Mouse (Mus musculus) heart, embryonic 10.5 days (tissue): ENCODE measurements around the gene Chrna9. TPM values are rescaled to one million over a fixed set of nuclear protein-coding genes. Genes with fewer than 3 reads are reported as not detected.

Experiments
- DNase-seq: peaks from one replicate; pipeline ENCODE4 v3.0.0-alpha.2; 2017; ENCODE audit warnings: low spot score
- H3K27ac ChIP-seq: fragments of 300-500 bp; sonication (generic); 2 replicates; pipeline ENCODE4 v1.5.1; 2016; ENCODE audit warnings: mild to moderate bottlenecking
- H3K27me3 ChIP-seq: fragments of 300-500 bp; sonication (generic); 2 replicates; pipeline ENCODE4 v1.6.1; 2016; ENCODE audit warnings: mild to moderate bottlenecking; ENCODE audit not compliant: poor library complexity, insufficient read depth, severe bottlenecking
- H3K36me3 ChIP-seq: fragments of 300-500 bp; sonication (generic); 2 replicates; pipeline ENCODE4 v1.6.1; 2016; ENCODE audit warnings: mild to moderate bottlenecking, moderate library complexity
- H3K4me1 ChIP-seq: fragments of 300-500 bp; sonication (generic); 2 replicates; pipeline ENCODE4 v1.6.1; 2016; ENCODE audit warnings: mild to moderate bottlenecking
- H3K4me3 ChIP-seq: fragments of 300-500 bp; sonication (generic); 2 replicates; pipeline ENCODE4 v1.5.1; 2016; ENCODE audit warnings: mild to moderate bottlenecking, moderate library complexity
- H3K9me3 ChIP-seq: fragments of 300-500 bp; sonication (generic); 2 replicates; pipeline ENCODE4 v1.6.1; 2016; ENCODE audit warnings: mild to moderate bottlenecking, moderate library complexity
- WGBS: fragments of 180-500 bp; shearing (Covaris S2); methylation state at CpG from one replicate; pipeline ENCODE4 v1.1.7; 2016; 5-methylcytosine and 5-hydroxymethylcytosine counted together
- polyA plus RNA-seq: library from polyadenylated mRNA; unstranded; fragments of >200 nt; fragmentation: Nextera tagmentation; extraction: Ambion mirVana; gene quantifications from 2 replicates; pipeline ENCODE4 v1.2.1, GENCODE M21; 2016

The Chrna9 gene
- polyA plus RNA-seq, 1 experiment from 2014 or later = 0.09 TPM

GRCm38 (mm10) chr5:65951513-65951909, 16.8 kb downstream of the Chrna9 start:
- Histone ChIP-seq H3K4me1 (peaks cover 19% of the 10 kb centered on the region), H3K9me3 (no peaks in the 10 kb centered on the region), H3K27ac (no peak overlapping the region), H3K4me3 (no peak overlapping the region), H3K36me3 (no peaks in the 10 kb centered on the region), H3K27me3 (no peaks in the 10 kb centered on the region)
- 66% methylated on average over 4 of the region's 4 CpGs for WGBS
- no peak for DNase-seq

DNA sequence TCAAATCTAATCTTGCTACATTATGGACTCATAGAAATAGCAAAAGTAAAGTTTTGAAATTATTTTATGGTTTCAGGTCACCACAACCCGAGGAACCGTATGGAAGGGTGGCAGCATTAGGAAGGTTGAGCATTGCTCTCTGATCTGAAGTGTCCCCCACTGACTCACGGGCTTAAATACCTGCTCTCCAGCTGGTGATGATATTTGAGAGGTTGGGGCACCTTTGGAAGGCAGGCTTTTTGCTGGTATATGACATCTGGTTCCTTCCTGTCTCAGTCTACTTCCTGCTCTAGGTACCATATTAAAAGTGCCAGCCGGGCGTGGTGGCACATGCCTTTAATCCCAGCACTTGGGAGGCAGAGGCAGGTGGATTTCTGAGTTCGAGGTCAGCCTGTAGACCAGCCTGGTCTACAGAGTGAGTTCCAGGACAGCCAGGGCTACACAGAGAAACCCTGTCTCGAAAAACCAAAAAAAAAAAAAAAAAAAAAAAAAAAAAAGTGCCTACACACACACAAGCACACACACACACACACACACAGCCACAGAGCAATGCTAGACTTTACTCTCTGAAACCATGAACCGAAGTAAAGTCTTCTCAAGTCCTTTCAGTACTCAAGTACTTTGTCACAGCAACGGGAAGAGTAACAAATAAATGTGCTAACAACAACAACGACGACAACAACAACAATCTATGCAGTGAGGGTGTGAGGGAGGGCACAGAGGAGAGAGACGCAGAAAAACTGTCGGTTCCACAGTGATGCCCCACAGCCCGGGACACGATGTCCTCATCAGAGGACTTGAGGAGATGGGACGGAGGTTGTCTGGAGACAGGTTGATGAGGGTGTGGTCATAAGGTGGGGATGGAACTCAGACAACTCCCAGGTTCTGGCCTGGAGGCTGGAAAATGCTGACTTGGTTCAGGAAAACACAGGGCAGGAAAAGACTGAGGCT, 19.7 kb downstream of the Chrna9 start:
- Histone ChIP-seq H3K27me3 (no peaks in the 10 kb centered on the region), H3K4me1 (peaks cover 19% of the 10 kb centered on the region), H3K27ac (peak overlapping the region; percentile 59), H3K4me3 (peak overlapping the region; percentile 55; the same call in 1 of the 2 replicates), H3K9me3 (no peaks in the 10 kb centered on the region), H3K36me3 (no peaks in the 10 kb centered on the region)
- no peak for DNase-seq
- whole genome bisulfite sequencing = 82% methylated on average over 16 of the region's 16 CpGs

DNA sequence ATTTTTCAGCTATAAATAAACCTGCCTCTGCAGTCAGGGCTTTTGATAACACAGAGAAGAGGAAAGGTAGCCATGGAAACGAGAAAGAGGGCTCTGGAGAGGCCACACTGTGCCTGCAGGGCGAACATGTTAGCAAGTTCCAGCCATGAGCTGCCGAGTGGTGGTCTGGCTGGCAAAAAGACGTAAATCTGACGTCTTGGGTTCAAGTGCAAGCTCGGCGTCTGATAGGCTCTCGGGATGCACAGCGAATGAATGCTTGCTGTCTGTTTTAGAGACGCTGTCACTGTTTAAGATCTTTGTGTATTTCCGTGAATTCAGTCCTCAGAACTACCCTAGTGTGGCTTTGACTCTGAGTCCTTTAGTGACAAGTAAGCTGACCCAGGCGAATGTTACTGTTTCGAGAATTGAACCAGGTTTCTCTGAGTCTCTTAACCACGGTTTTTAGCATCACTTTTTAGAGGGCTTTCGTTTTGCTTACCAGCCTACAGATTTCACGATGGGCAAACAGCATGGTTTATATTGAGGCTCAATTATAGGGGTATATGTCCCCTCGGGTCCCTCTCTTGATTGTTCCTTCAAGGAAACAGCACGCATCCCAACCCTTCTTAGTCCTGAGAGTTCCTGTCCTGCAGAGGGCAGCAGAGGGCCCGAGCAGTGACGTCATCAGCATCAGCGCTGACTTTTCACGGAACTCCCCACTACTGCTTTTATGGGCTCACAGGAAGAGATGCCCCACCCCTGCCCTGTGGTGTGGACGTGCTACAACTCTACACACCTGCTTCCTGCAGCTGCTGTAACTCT, 20.8 kb downstream of the Chrna9 start:
- Histone ChIP-seq H3K4me1 (peaks cover 15% of the 10 kb centered on the region), H3K27ac (peak overlapping the region; percentile 88), H3K27me3 (no peaks in the 10 kb centered on the region), H3K36me3 (no peaks in the 10 kb centered on the region), H3K9me3 (no peaks in the 10 kb centered on the region), H3K4me3 (peak overlapping the region; percentile 55)
- peak; percentile 88 for DNase-seq
- WGBS = 32% methylated on average over 23 of the region's 23 CpGs

GRCm38 (mm10) chr5:65956144-65957008, 21.7 kb downstream of the Chrna9 start:
- H3K4me1 ChIP-seq = peaks cover 13% of the 10 kb centered on the region
- H3K4me3 ChIP-seq = peak overlapping the region; percentile 55
- H3K36me3 ChIP-seq = no peaks in the 10 kb centered on the region
- H3K9me3 ChIP-seq = no peaks in the 10 kb centered on the region
- H3K27ac ChIP-seq = peak overlapping the region; percentile 88
- no peak for DNase-seq
- H3K27me3 ChIP-seq = no peaks in the 10 kb centered on the region
- WGBS = 79% methylated on average over 9 of the region's 9 CpGs

GRCm38 (mm10) chr5:65958597-65958996, 23.9 kb downstream of the Chrna9 start:
- WGBS = 6% methylated on average over 4 of the region's 4 CpGs
- peak; percentile 38 for DNase-seq
- Histone ChIP-seq H3K4me1 (peaks cover 13% of the 10 kb centered on the region), H3K27ac (no peak overlapping the region), H3K36me3 (no peaks in the 10 kb centered on the region), H3K27me3 (no peaks in the 10 kb centered on the region), H3K4me3 (no peak overlapping the region), H3K9me3 (no peaks in the 10 kb centered on the region)

GRCm38 (mm10) chr5:65959893-65960596, 25.3 kb downstream of the Chrna9 start:
- Histone ChIP-seq H3K4me3 (no peak overlapping the region), H3K27ac (no peak overlapping the region), H3K9me3 (no peaks in the 10 kb centered on the region), H3K27me3 (no peaks in the 10 kb centered on the region), H3K4me1 (peaks cover 8% of the 10 kb centered on the region), H3K36me3 (no peaks in the 10 kb centered on the region)
- DNase-seq = peak; percentile 56
- 71% methylated on average over 5 of the region's 5 CpGs for WGBS

DNA sequence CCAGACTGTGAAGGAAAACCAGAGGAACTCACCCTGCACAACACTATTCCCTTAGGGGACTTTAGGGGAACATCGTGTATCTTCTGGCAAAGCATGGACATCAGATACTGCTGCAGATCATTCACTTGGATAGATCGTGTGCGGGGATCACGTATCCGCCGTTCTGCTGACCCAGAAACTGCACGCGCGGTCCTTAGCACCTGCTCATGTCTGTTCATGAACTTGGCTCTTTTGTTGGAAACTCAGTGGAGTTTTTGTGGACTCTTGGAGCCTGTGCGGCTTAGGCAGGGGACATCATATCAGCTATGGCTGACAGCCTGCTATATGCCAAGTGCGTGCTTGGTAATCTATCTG, 25.9 kb downstream of the Chrna9 start:
- peak; percentile 70 for DNase-seq
- Histone ChIP-seq H3K36me3 (no peaks in the 10 kb centered on the region), H3K4me3 (no peak overlapping the region), H3K27me3 (no peaks in the 10 kb centered on the region), H3K27ac (no peak overlapping the region), H3K4me1 (0 out of 2 replicates have a peak, but pooled peaks cover 3% of the 10 kb centered on the region), H3K9me3 (no peaks in the 10 kb centered on the region)
- WGBS = 84% methylated on average over 11 of the region's 11 CpGs

GRCm38 (mm10) chr5:65963291-65963690, 28.6 kb downstream of the Chrna9 start:
- no peaks in the 10 kb centered on the region for H3K9me3 ChIP-seq
- no peaks in the 10 kb centered on the region for H3K4me1 ChIP-seq
- H3K27ac ChIP-seq = no peak overlapping the region
- H3K4me3 ChIP-seq = no peak overlapping the region
- peaks cover 8% of the 10 kb centered on the region; the same call in 1 of the 2 replicates for H3K27me3 ChIP-seq
- DNase-seq = no peak
- 85% methylated on average over 5 of the region's 5 CpGs for WGBS
- no peaks in the 10 kb centered on the region for H3K36me3 ChIP-seq

DNA sequence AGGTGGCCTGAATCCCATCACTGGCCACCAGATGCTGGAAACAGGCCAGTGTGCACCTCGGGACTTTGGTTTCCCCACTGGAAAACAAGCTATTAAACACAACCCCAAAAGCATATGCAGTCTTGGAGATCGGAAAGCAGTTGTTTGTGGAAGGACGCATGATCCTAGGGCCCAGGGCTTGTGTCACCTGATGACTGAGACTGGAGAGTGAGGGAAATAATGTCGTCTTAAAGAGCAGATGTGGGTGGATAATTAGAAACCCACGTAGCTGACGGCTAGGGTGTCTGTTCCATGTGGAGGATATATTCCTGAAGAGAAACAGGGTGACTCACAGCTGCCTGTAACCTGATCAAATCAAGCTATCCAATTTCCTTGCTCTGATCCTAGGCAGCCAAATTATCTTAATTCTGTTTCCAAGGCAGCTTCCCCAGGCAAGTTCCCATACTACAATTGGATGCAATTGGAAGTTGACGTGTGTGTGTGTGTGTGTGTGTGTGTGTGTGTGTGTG, 31.1 kb downstream of the Chrna9 start:
- no peaks in the 10 kb centered on the region for H3K4me1 ChIP-seq
- no peaks in the 10 kb centered on the region for H3K9me3 ChIP-seq
- H3K27ac ChIP-seq = no peak overlapping the region
- WGBS = 61% methylated on average over 7 of the region's 7 CpGs
- H3K36me3 ChIP-seq = no peaks in the 10 kb centered on the region
- no peak for DNase-seq
- no peak overlapping the region for H3K4me3 ChIP-seq
- peaks cover 8% of the 10 kb centered on the region; the same call in 1 of the 2 replicates for H3K27me3 ChIP-seq

DNA sequence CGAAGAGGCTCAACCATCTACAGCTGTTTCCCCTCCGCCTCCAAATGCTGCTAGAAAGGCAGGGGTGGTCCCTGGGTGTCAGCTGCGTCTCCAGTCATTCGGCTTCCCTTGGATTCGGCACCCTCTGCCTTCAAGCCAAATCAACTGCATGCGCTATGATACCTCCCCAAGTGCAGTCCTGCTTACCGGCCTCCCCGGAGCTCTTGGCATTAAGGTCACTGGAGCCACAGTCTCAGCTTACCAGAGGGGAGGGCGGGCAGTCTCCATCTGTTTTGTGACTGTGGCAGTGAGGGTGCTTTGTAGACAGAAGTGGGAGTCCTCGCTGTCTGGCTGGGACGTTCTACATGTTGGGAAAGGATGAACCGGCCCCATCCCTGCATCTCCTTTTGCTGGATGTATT, 32.4 kb downstream of the Chrna9 start:
- no peaks in the 10 kb centered on the region for H3K9me3 ChIP-seq
- no peak overlapping the region for H3K4me3 ChIP-seq
- 45% methylated on average over 12 of the region's 12 CpGs for WGBS
- no peak for DNase-seq
- H3K27ac ChIP-seq = no peak overlapping the region
- peaks cover 8% of the 10 kb centered on the region; the same call in 1 of the 2 replicates for H3K27me3 ChIP-seq
- H3K4me1 ChIP-seq = no peaks in the 10 kb centered on the region
- no peaks in the 10 kb centered on the region for H3K36me3 ChIP-seq

DNA sequence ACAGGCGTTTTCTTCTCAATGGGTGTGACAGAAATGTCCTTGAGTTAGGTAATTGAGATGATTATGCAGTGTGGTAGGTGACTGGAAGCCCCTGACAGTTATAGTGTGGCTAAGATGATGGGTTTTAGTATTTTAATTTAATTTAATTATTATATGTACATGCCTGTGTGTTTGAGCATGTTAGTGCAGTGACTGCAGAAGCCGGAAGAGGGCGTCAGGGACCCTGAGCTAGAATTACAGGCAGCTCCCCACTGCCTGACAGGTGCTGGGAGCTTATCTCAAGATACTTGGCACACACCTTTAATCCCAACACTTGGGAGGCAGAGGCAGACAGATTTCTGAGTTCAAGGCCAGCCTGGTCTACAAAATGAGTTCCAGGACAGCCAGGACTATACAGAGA, 33.3 kb downstream of the Chrna9 start:
- Histone ChIP-seq H3K27ac (no peak overlapping the region), H3K4me1 (no peaks in the 10 kb centered on the region), H3K36me3 (no peaks in the 10 kb centered on the region), H3K4me3 (no peak overlapping the region), H3K9me3 (no peaks in the 10 kb centered on the region), H3K27me3 (peaks cover 8% of the 10 kb centered on the region; the same call in 1 of the 2 replicates)
- DNase-seq = no peak
- 86% methylated on average over 3 of the region's 3 CpGs for WGBS

DNA sequence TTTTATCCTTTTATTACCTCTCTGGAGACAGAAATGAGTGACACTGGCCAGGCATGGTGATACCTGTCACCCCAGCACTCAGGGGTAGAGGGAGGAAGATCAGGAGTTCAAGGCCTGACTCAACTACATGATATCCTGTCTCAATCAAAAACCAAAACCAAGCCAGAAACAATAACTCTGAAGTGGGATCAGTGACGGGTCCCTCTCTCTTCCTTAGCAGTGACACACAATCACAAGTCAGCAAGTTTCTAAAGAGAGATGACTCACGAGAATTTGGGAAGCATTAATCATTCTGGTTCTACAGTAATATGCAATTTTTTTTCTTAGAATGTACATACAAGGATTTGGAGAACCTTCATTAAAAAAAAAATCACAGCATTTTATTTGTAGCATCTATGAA, 38.5 kb downstream of the Chrna9 start:
- WGBS = 69% methylated on average over 2 of the region's 2 CpGs
- H3K27me3 ChIP-seq = no peaks in the 10 kb centered on the region
- H3K4me1 ChIP-seq = no peaks in the 10 kb centered on the region

More for the DNA sequence above, 38.5 kb downstream of the Chrna9 start:
- DNase-seq = no peak
- Histone ChIP-seq H3K9me3 (no peaks in the 10 kb centered on the region), H3K36me3 (no peaks in the 10 kb centered on the region), H3K4me3 (no peak overlapping the region), H3K27ac (no peak overlapping the region)
